Mouse (Mus musculus) urinary bladder, postnatal 25 days (tissue): ENCODE data around the gene Pbx4.

Source experiments
- DNase-seq: peaks from one replicate; pipeline ENCODE4 v3.0.0; 2022; ENCODE audit warnings: low spot score

The Pbx4 gene

DNA sequence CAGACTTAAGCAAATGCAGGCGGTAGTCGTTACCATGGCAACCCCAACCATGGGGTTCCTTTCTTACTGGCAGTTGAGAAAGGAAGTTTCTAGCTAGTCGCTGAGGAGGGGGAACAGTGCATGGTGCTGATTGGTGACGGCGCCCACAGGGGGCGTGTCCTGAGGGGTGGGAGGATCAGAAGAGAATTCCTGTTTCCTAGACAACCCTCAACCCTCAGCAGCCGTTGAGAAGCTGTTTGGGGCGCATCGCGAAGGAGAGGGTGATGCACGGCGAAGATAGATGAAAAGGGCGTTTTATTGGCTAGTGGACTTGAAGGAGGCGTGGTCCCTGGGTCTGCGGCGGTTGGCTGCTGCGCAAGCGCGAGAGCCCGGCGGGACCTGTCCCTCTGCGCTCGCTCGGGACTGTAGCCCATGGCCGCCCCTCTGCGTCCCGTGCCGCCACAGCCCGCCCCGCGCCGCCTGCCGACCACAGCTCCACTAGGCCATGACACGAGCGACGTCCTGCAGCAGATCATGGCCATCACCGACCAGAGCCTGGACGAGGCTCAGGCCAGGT lies at the start of gene Pbx4:
Gene Pbx4, plus strand, starts transcription at position 194 of the 556 bp plus-strand sequence.
- DNase-seq, result peak; percentile 52

- peak; percentile 2 for DNase-seq
These were observed 43.2 kb upstream of the Pbx4 start for GRCm38 (mm10) chr8:69789105-69789504.

GRCm38 (mm10) chr8:69789731-69790130 lies 42.6 kb upstream of the Pbx4 start:
- peak; percentile 2 for DNase-seq

GRCm38 (mm10) chr8:69790364-69790763 lies 41.9 kb upstream of the Pbx4 start:
- DNase-seq, result peak; percentile 2

DNA sequence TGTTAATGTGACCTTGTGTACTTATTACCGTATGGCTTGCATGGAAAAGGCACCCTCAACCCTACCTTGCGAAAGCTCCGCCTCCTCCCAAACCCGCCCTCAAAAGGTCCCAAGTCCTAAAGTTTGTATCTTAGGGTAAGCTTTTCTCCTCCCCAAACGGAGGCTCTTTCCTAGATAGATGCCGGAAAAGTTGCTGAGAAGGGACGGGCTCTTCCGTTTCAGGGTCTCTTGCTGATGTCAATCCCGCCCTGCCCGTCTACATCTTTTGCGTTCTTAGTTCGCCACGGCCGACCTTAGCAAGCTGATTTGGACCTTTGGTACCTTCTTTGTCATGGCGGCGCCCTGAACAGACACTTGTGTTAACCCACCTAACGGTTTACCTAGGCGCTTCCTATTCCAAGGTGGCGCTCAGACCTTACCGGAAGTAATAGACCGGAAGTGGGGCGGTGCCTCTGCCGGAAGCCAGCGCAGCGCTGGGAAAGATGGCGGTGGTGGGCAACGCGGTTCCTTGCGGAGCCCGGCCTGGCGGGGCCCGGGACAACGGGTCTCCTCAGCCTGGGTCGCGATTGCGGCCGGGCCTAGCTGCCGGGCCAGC lies 41.4 kb upstream of the Pbx4 start, which contains the start of the genes Atp13a1 and Zfp866:
Gene Atp13a1, plus strand, starts transcription at position 391 of the 595 bp plus-strand sequence.
Gene Zfp866, minus strand, starts transcription at position 406 of the 595 bp plus-strand sequence.
- DNase-seq, result peak; percentile 85

DNA sequence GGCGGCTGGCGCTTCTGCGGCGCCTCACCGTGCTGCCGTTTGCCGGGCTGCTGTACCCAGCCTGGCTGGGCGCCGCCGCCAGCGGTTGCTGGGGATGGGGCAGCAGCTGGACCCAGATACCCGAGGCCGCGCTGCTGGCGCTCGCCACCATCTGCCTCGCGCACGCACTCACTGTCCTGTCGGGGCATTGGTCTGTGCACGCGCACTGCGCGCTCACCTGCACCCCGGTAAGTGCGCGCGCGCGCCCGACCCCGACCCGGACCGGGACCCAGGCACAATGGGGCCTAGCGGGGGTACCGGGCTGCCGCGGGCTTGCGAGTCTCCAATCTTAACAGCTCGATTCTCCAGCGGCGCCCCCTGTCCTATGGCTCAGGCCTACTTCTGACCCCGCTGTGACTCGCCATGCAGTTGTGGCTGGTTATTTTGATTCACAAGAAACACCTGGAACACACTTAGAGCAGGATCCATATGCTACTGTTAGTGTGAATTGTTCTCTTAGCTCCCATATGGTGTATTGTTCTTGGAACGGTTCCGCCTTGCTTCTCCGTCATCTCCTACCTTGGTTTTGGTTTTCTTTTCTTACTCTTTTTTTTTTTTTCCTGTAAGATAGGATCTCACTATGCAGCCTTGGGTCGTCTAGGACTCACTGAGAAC lies 40.7 kb upstream of the Pbx4 start:
- peak; percentile 29 for DNase-seq

- peak; percentile 3 for DNase-seq
These were observed 38.6 kb upstream of the Pbx4 start for GRCm38 (mm10) chr8:69793666-69794065.

DNA sequence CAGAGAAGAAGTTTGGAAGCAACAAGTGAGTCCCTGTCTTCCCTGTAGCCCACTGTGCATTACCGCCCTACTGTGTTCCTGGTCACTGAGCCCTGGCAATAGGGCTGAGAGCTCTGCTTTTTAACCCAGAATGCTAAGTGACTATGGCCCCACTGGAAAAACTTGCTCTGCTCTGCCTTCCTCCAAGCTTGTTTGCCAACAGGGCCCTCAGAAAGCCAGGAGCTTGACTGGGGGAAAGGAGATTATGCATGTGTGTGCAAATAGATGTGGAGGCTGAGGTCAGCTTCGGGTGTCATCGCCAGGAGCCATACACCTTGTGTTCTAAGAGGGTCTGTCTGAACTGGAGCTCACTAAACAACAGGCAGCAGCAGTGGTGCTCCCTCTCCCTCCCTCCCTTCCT lies 38.2 kb upstream of the Pbx4 start:
- no peak for DNase-seq

- DNase-seq, result peak; percentile 2
These were observed 37.4 kb upstream of the Pbx4 start for GRCm38 (mm10) chr8:69794901-69795300.

GRCm38 (mm10) chr8:69796721-69797345 lies 35.5 kb upstream of the Pbx4 start:
- peak; percentile 1 for DNase-seq

DNA sequence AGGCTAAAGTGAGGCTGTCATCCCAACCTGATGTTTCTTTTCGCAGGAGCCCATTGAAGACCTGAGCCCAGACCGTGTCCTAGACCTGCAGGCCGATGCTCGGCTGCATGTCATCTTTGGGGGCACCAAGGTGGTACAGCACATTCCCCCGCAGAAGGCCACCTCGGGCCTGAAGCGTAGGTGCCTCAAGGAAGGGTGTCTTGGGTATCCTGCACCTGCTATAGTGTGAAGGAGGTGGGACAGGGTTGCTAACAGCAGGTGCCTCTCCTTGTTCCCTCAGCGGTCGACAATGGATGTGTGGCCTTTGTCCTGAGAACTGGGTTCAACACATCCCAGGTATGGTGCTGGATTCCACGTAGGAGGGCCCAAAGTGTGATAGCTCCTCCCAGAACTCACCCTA lies 34.6 kb upstream of the Pbx4 start:
- DNase-seq, result peak; percentile 1

- DNase-seq, result peak; percentile 2
These were observed 33.0 kb upstream of the Pbx4 start for GRCm38 (mm10) chr8:69799261-69799660.

- no peak for DNase-seq
These were observed 32.3 kb upstream of the Pbx4 start for GRCm38 (mm10) chr8:69799946-69800345.

GRCm38 (mm10) chr8:69801796-69802195 lies 30.5 kb upstream of the Pbx4 start:
- DNase-seq, result peak; percentile 1

DNA sequence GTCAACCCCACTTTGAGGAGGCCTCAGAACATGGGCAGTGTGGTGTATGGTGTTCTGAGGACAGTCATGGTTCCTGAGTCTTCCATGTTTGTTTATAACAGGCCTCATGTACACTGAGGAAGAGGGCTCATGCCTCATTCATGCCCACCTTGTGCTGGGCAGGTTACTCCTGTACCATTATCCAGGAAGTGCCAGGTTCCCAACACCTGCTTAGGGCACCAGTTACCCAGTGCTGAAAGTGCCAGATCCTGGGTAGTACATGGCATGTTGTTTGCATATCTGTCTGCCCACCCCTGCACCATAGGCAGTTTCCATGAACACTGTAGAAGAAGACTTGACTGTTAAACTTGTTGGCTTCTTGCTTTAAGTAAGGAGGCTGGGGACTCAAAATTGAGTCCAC lies 30.1 kb upstream of the Pbx4 start:
- peak; percentile 1 for DNase-seq

DNA sequence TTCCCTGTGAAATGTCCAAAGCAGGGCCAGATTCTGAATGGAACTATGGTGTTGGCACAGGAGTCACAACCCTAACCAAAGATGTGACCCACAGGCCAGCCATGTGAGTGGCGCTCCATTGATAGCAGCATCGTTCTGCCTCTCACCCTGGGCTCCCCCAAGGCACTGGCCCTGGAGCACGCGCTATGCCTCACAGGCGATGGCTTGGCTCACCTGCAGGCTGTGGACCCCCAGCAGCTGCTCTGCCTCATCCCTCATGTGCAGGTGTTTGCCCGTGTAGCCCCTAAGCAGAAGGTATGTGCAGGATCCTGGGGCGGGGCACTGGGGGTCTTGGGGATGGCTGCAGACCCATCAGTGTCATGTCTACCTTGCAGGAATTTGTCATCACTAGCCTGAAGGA lies 28.9 kb upstream of the Pbx4 start:
- peak; percentile 2 for DNase-seq

GRCm38 (mm10) chr8:69804537-69804936 lies 27.8 kb upstream of the Pbx4 start:
- peak; percentile 1 for DNase-seq

DNA sequence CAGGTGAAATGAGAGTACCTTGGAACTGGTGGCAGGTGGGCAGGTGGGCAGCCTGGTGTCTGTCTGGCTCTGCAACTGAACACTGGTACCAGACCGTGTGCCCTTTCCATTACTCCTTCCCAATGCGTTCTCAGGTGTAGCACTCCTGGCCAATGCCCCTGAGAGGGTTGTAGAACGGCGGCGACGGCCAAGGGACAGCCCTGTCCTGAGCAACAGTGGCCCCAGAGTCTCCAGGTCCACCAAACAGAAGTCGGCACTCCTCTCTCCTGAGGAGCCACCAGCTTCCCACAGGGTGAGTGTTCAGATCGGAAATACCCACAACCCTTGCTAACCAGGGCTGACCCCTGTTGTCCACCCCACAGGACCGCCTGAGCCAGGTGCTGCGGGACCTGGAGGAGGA lies 27.2 kb upstream of the Pbx4 start:
- no peak for DNase-seq

- DNase-seq, result no peak
These were observed 26.8 kb upstream of the Pbx4 start for GRCm38 (mm10) chr8:69805491-69805890.

DNA sequence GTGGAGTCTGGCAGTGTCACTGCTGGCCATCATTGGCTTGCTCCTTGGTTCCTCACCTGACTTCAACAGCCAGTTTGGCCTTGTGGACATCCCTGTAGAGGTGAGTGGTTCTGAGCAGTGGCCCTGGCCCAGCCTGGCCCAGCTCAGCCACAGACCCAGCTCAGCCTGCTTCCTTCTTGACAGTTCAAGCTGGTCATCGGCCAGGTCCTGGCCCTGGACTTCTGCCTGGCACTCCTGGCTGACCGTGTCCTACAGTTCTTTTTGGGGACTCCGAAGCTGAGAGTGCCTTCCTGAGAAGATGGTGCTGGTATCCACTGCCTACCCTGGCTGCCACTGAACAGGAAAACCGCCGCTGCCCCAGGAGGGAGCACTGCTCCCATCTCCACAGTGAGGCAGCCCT lies 25.1 kb upstream of the Pbx4 start:
- DNase-seq, result no peak

GRCm38 (mm10) chr8:69808094-69808863 lies 24.0 kb upstream of the Pbx4 start, which contains the start of gene Gmip:
TSS of gene Gmip (plus strand) at chr8:69808679.
- peak; percentile 77 for DNase-seq

DNA sequence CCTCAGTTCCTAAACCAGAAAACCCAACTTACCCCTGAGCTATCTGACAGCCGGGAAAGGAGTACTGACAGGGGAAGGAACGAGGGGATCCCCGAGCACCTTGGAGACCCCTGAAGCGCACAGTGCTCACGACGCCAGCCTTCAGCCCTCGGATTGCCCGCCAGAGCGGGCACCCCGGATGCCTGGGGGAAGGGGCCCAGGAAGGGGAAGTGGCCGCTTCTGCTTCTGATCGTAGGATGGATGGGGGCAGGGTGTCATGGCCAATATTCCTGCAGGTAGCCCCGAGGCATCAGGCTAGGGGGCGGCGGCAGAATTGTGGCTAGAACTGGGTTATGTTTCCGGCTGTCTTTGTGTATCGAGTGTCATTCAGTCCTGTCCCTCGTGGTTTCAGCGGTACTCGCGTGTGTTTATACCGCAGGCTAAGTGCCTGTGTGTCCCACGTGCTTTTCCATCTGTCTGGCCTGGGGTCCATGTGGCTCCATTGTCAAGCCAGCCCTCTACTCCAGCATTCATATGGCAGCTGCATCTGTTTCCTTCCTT lies 23.4 kb upstream of the Pbx4 start:
- no peak for DNase-seq
